Mouse (Mus musculus) cerebellum, postnatal 10 days (tissue): ENCODE measurements around the gene Abca7.

ENCODE experiments used
- DNase-seq, 2 experiments: peaks; one replicate each; pipeline ENCODE4 v3.0.0; 2021; ENCODE audit warnings: mixed read lengths in 2 of 2

Gene Abca7

GRCm38 (mm10) chr10:79974668-79975067 is 21.6 kb upstream of the Abca7 start:
- DNase-seq = no peak

- DNase-seq = no peak
These were observed 20.1 kb upstream of the Abca7 start for GRCm38 (mm10) chr10:79976071-79976721.

GRCm38 (mm10) chr10:79976722-79977107 is 19.6 kb upstream of the Abca7 start:
- no peak for DNase-seq

- peak in 1 of 2 experiments; percentile 20 for DNase-seq
These were observed 19.0 kb upstream of the Abca7 start for GRCm38 (mm10) chr10:79977324-79977723.

GRCm38 (mm10) chr10:79978061-79978460 is 18.2 kb upstream of the Abca7 start:
- no peak for DNase-seq

GRCm38 (mm10) chr10:79979401-79980155 is 16.7 kb upstream of the Abca7 start:
- DNase-seq = no peak

- DNase-seq = peak; percentile 54 to 61
These were observed 13.1 kb upstream of the Abca7 start for GRCm38 (mm10) chr10:79983205-79983604.

- peak; percentile 80 to 87 for DNase-seq
These were observed 12.6 kb upstream of the Abca7 start for GRCm38 (mm10) chr10:79983670-79984069.

- DNase-seq = peak; percentile 90 to 93
These were observed 12.0 kb upstream of the Abca7 start, which contains the start of gene Tmem259 for GRCm38 (mm10) chr10:79984195-79984816. Gene Tmem259 (minus strand): TSS chr10:79984330.

- DNase-seq = peak; percentile 96 to 98
These were observed 11.4 kb upstream of the Abca7 start for GRCm38 (mm10) chr10:79984871-79985270.

- peak; percentile 79 to 85 for DNase-seq
These were observed 10.7 kb upstream of the Abca7 start for GRCm38 (mm10) chr10:79985334-79986231.

- DNase-seq = peak; percentile 59 to 64
These were observed 9.9 kb upstream of the Abca7 start for GRCm38 (mm10) chr10:79986232-79986878.

GRCm38 (mm10) chr10:79986963-79987362 is 9.3 kb upstream of the Abca7 start:
- peak; percentile 94 to 97 for DNase-seq

GRCm38 (mm10) chr10:79987771-79988505 is 8.4 kb upstream of the Abca7 start:
- peak in 1 of 2 experiments; percentile 21 for DNase-seq

- DNase-seq = no peak
These were observed 7.6 kb upstream of the Abca7 start, which contains the start of gene Cnn2 for GRCm38 (mm10) chr10:79988506-79989271. Gene Cnn2 (plus strand): TSS chr10:79988584.

- DNase-seq = no peak
These were observed 7.0 kb upstream of the Abca7 start for GRCm38 (mm10) chr10:79989272-79989786.

- DNase-seq = no peak
These were observed 6.4 kb upstream of the Abca7 start for GRCm38 (mm10) chr10:79989870-79990269.

GRCm38 (mm10) chr10:79991099-79991498 is 5.2 kb upstream of the Abca7 start:
- DNase-seq = no peak

GRCm38 (mm10) chr10:79991548-79991947 is 4.7 kb upstream of the Abca7 start:
- DNase-seq = no peak
